ENCODE assay signal across 13 mouse cellular contexts in the genomic region with DNA sequence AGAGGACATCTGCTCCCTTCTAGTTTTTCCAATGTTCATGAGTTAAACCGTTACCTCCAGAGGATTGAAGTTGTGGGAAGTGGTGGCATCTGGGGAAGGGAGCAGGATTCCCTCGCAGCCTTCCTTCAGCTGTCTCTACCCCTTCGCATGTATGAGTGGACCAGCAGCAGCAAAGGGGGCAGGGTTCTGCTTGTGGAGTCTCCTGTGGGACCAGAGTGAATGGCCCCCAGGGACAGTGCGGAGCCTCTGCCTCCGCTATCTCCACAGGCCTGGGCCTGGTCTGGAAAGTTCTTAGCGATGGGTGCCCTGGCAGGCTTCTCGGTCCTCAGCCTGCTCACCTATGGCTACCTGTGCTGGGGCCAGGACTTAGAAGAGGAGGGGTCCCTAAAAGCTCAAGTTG. TPM values are rescaled to one million over a fixed set of nuclear protein-coding genes. Genes with fewer than 3 reads are reported as not detected.
DNase-seq lines count a peak whose midpoint lies in the region; ATAC-seq and TF ChIP-seq lines count a peak whose summit lies in the region.
"Had no signal": no experiment of that assay in that cellular context is flagged by ENCODE, and none has a peak within 500 bp of the region (broad histone marks: within the 10 kb centered on the region; RNA-seq: fewer than 3 reads in every experiment).

No protein-coding gene starts in this region.

- no peak for DNase-seq in hindbrain, embryonic 14.5 days (ENCODE audit: low spot score)
- no peak for DNase-seq in hindbrain, embryonic 11.5 days (ENCODE audit: low spot score)
- DNase-seq in midbrain, postnatal 0 days (ENCODE audit: low spot score) = no peak
- no peak for DNase-seq in midbrain, embryonic 10.5 days (ENCODE audit: low spot score)
- DNase-seq in urinary bladder, adult 18-20 months (ENCODE audit: low spot score in 2 of 2) = no peak
- DNase-seq: forebrain, postnatal 0 days; thymus, postnatal 25 days had no signal

- peaks cover 7% of the 10 kb centered on the region; the same call in 1 of the 2 replicates for H3K4me1 ChIP-seq in hindbrain, embryonic 14.5 days (replicated peaks; ENCODE audit: control insufficient read depth, insufficient read depth, low read length)
- no peaks in the 10 kb centered on the region for H3K4me1 ChIP-seq in hindbrain, embryonic 11.5 days (replicated peaks; ENCODE audit: control insufficient read depth, insufficient read depth, low read length)
- peaks cover 3% of the 10 kb centered on the region; the same call in 1 of the 2 replicates for H3K4me1 ChIP-seq in midbrain, postnatal 0 days (ENCODE audit: insufficient read depth, low read length)
- peaks cover 9% of the 10 kb centered on the region for H3K4me1 ChIP-seq in midbrain, embryonic 10.5 days
- no peaks in the 10 kb centered on the region for H3K4me1 ChIP-seq in intestine, postnatal 0 days (replicated peaks; ENCODE audit: control insufficient read depth, insufficient read depth, low read length)
- 0 out of 2 replicates have a peak, but pooled peaks cover 4% of the 10 kb centered on the region for H3K4me1 ChIP-seq in stomach, embryonic 15.5 days
- H3K4me1 ChIP-seq: megakaryocyte, embryonic 14.5 days had no signal

- no peak overlapping the region for H3K4me3 ChIP-seq in hindbrain, embryonic 14.5 days (replicated peaks; ENCODE audit: low read length)
- H3K4me3 ChIP-seq in hindbrain, embryonic 11.5 days (ENCODE audit: low read depth, low read length) = no peak overlapping the region
- H3K4me3 ChIP-seq in midbrain, postnatal 0 days (ENCODE audit: low read depth, low read length) = no peak overlapping the region
- no peak overlapping the region for H3K4me3 ChIP-seq in midbrain, embryonic 10.5 days
- no peak overlapping the region for H3K4me3 ChIP-seq in intestine, postnatal 0 days (ENCODE audit: low read depth, low read length)
- H3K4me3 ChIP-seq in stomach, embryonic 15.5 days (replicated peaks) = peak overlapping the region; percentile 45

- H3K9me3 ChIP-seq in hindbrain, embryonic 14.5 days (ENCODE audit: control insufficient read depth, low read length) = no peaks in the 10 kb centered on the region
- no peaks in the 10 kb centered on the region for H3K9me3 ChIP-seq in hindbrain, embryonic 11.5 days (ENCODE audit: control insufficient read depth, low read length)
- no peaks in the 10 kb centered on the region for H3K9me3 ChIP-seq in midbrain, postnatal 0 days (ENCODE audit: low read length)
- no peaks in the 10 kb centered on the region for H3K9me3 ChIP-seq in midbrain, embryonic 10.5 days (replicated peaks)
- no peaks in the 10 kb centered on the region for H3K9me3 ChIP-seq in intestine, postnatal 0 days (ENCODE audit: control insufficient read depth)
- no peaks in the 10 kb centered on the region for H3K9me3 ChIP-seq in stomach, embryonic 15.5 days

- no peak overlapping the region for H3K27ac ChIP-seq in hindbrain, embryonic 14.5 days
- H3K27ac ChIP-seq in hindbrain, embryonic 11.5 days (ENCODE audit: low read depth, low read length) = no peak overlapping the region
- no peak overlapping the region for H3K27ac ChIP-seq in midbrain, postnatal 0 days (ENCODE audit: low read depth, low read length)
- no peak overlapping the region for H3K27ac ChIP-seq in midbrain, embryonic 10.5 days (replicated peaks)
- no peak overlapping the region for H3K27ac ChIP-seq in intestine, postnatal 0 days (ENCODE audit: low read depth, low read length)
- H3K27ac ChIP-seq in stomach, embryonic 15.5 days = no peak overlapping the region

- H3K27me3 ChIP-seq in hindbrain, embryonic 14.5 days (ENCODE audit: control insufficient read depth, insufficient read depth, low read length) = no peaks in the 10 kb centered on the region
- H3K27me3 ChIP-seq in hindbrain, embryonic 11.5 days (ENCODE audit: control insufficient read depth, insufficient read depth, low read length) = no peaks in the 10 kb centered on the region
- no peaks in the 10 kb centered on the region for H3K27me3 ChIP-seq in midbrain, postnatal 0 days (ENCODE audit: insufficient read depth, low read length)
- peaks cover 21% of the 10 kb centered on the region for H3K27me3 ChIP-seq in midbrain, embryonic 10.5 days (ENCODE audit: low read depth, poor library complexity, severe bottlenecking)
- H3K27me3 ChIP-seq in intestine, postnatal 0 days (replicated peaks; ENCODE audit: control insufficient read depth, insufficient read depth, low read length) = no peaks in the 10 kb centered on the region
- H3K27me3 ChIP-seq in stomach, embryonic 15.5 days (replicated peaks) = no peaks in the 10 kb centered on the region

- no peaks in the 10 kb centered on the region for H3K36me3 ChIP-seq in hindbrain, embryonic 14.5 days (replicated peaks; ENCODE audit: control insufficient read depth, insufficient read depth)
- H3K36me3 ChIP-seq in hindbrain, embryonic 11.5 days (ENCODE audit: control insufficient read depth, insufficient read depth, low read length) = no peaks in the 10 kb centered on the region
- H3K36me3 ChIP-seq in midbrain, postnatal 0 days (ENCODE audit: insufficient read depth, low read length) = no peaks in the 10 kb centered on the region
- no peaks in the 10 kb centered on the region for H3K36me3 ChIP-seq in midbrain, embryonic 10.5 days
- H3K36me3 ChIP-seq in intestine, postnatal 0 days (ENCODE audit: control insufficient read depth, insufficient read depth) = no peaks in the 10 kb centered on the region
- H3K36me3 ChIP-seq in stomach, embryonic 15.5 days = no peaks in the 10 kb centered on the region
- H3K36me3 ChIP-seq: G1E had no signal

- H3K9ac ChIP-seq in hindbrain, embryonic 14.5 days = no peak overlapping the region
- no peak overlapping the region for H3K9ac ChIP-seq in hindbrain, embryonic 11.5 days (ENCODE audit: low read depth, low read length)
- no peak overlapping the region for H3K9ac ChIP-seq in midbrain, postnatal 0 days (replicated peaks; ENCODE audit: low read length, poor library complexity, severe bottlenecking)
- H3K9ac ChIP-seq in intestine, postnatal 0 days (ENCODE audit: low read depth, low read length) = no peak overlapping the region
- H3K9ac ChIP-seq in stomach, embryonic 15.5 days = no peak overlapping the region

- 90% methylated on average over 7 of the region's 7 CpGs for WGBS in hindbrain, embryonic 14.5 days
- WGBS in hindbrain, embryonic 11.5 days = 83% methylated on average over 7 of the region's 7 CpGs
- WGBS in midbrain, postnatal 0 days = 87% methylated on average over 7 of the region's 7 CpGs
- 87% methylated on average over 7 of the region's 7 CpGs for WGBS in midbrain, embryonic 10.5 days
- 84% methylated on average over 7 of the region's 7 CpGs for WGBS in intestine, postnatal 0 days
- 87% methylated on average over 7 of the region's 7 CpGs for WGBS in stomach, embryonic 15.5 days

- no peak overlapping the region for H3K4me2 ChIP-seq in hindbrain, embryonic 14.5 days (replicated peaks)
- H3K4me2 ChIP-seq in hindbrain, embryonic 11.5 days (replicated peaks; ENCODE audit: low read depth, low read length) = no peak overlapping the region
- H3K4me2 ChIP-seq in midbrain, postnatal 0 days (ENCODE audit: low read depth, low read length, poor library complexity, severe bottlenecking) = 0 out of 2 replicates have a peak overlapping the region, but pooled peaks have one; percentile 91
- H3K4me2 ChIP-seq in intestine, postnatal 0 days (replicated peaks; ENCODE audit: low read depth) = peak overlapping the region; percentile 65
- peak overlapping the region; percentile 81 for H3K4me2 ChIP-seq in stomach, embryonic 15.5 days

- no peak for TF ChIP-seq CTCF in midbrain, postnatal 0 days (IDR thresholded peaks at IDR 0.05)
- TF ChIP-seq CTCF in intestine, postnatal 0 days (IDR thresholded peaks at IDR 0.05; ENCODE audit: low read depth) = no peak

- ATAC-seq in hindbrain, embryonic 14.5 days (ENCODE audit: low FRiP score) = 0 out of 2 replicates have a peak, but pooled peaks have one; percentile 46
- ATAC-seq in hindbrain, embryonic 11.5 days (ENCODE audit: low FRiP score) = no peak
- no peak for ATAC-seq in midbrain, postnatal 0 days (ENCODE audit: low FRiP score)
- no peak for ATAC-seq in intestine, postnatal 0 days
- no peak for ATAC-seq in stomach, embryonic 15.5 days (ENCODE audit: insufficient read depth, low FRiP score, low read depth)
- no peak for ATAC-seq in megakaryocyte progenitor cell, adult 5-6 weeks (replicated peaks; ENCODE audit: poor library complexity)

RNA-seq across cellular contexts. Expression of gene Arsj, which starts 1.1 kb away (rescaled TPM):
- 0.20 and 0.43 TPM in 2 replicates for polyA plus RNA-seq in hindbrain, embryonic 14.5 days (2014; fragmentation: Nextera tagmentation; extraction: Ambion mirVana)
- 0.56 and 1.3 TPM in 2 replicates for polyA plus RNA-seq in hindbrain, embryonic 11.5 days (2014; fragmentation: Nextera tagmentation; extraction: Ambion mirVana)
- 0.90 and 1.2 TPM in 2 replicates for total RNA-seq in midbrain, postnatal 0 days (2014; rRNA removed)
- polyA plus RNA-seq in midbrain, postnatal 0 days (2015; fragmentation: Nextera tagmentation; extraction: Ambion mirVana) = 0.47 and 0.71 TPM in 2 replicates
- polyA plus RNA-seq in midbrain, embryonic 10.5 days (2016; fragmentation: Nextera tagmentation; extraction: Ambion mirVana) = 0.05 and 0.12 TPM in 2 replicates
- 0.68 and 0.71 TPM in 2 replicates for polyA plus RNA-seq in intestine, postnatal 0 days (2015; fragmentation: Nextera tagmentation; extraction: Ambion mirVana)
- 1.6 and 2.2 TPM in 2 replicates for polyA plus RNA-seq in stomach, embryonic 15.5 days (2015; fragmentation: Nextera tagmentation; extraction: Ambion mirVana)
- total RNA-seq in megakaryocyte progenitor cell, adult 5-6 weeks (2015) = not detected in 2 replicates
- total RNA-seq in megakaryocyte progenitor cell, adult 5-6 weeks (2017) = not detected in 2 replicates
- total RNA-seq: liver, adult 2 months had no signal
- polyA plus RNA-seq: G1E; liver, adult 2 months had no signal

Comparison
In these comparisons a context has a peak if more than half of its experiments do, and no peak if none do; other contexts are left out.
1. H3K4me2 ChIP-seq: peak in midbrain, postnatal 0 days (single experiment), intestine, postnatal 0 days (single experiment) and stomach, embryonic 15.5 days (single experiment); none in hindbrain, embryonic 14.5 days (single experiment) and hindbrain, embryonic 11.5 days (single experiment).